Mouse (Mus musculus) right cerebral cortex, postnatal 25 days (tissue): ENCODE data around the gene Mief2.

ENCODE experiments used
- DNase-seq: peaks from one replicate; pipeline ENCODE4 v3.0.0; 2022

The Mief2 gene

DNA sequence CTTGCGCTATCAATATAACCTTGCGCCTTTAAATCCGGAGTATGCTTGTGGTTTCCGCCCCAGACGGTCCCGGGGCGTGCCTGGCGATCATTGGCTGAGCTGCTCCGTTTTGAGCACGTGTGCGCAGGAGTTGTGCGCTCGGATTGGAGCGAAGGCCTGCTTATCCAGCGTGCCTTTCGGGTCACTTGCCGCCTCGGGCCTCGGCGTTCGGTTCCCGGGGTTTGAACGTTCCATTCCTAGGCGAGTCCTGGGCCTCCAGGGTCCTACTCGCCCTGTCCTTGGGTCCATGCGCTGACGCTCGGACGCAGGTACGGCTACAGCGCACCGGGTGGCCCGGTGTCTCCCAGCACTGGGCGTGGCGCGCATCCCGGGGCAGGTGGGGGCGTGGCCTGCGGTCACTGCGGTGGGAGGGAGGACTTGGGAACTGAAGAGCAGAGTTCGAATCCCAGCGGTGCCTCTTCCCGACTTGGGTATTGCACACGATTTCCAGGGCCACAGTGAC lies at the start of gene Mief2:
TSS of gene Mief2 (plus strand) at position 139 of the 502 bp plus-strand sequence.
- peak; percentile 94 for DNase-seq

DNA sequence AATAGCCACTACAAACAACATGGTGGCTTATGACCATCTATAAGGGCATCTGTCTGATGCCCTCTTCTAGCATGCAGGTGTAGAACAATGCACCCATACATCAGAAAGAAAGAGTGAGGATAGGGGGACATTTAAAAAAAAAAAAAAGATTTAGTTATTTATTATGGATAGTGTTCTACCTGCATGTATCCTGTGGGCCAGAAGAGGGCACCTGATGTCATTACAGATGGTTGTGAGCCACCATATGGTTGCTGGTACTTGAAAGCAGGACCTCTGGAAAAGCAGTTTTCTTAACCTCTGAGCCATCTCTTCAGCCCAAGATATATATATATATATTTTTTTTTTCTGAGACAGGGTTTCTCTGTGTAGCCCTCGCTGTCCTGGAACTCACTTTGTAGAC lies 32.0 kb upstream of the Mief2 start:
- no peak for DNase-seq

DNA sequence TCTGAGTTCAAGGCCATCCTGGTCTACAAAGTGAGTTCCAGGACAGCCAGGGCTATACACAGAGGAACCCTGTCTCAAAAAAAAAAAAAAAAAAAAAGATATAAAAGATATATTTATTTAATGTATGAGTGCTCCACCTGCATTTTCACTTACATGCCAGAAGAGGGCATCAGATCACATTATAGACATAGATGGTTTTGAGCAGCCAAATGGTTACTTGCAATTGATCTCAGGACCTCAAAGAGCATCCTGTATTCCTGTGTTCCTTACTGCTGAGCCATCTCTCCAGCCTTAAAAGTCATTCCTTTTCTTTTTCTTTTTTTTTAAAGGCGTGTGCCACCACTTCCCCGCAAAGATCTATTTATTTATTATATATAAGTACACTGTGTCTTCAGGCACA lies 30.6 kb upstream of the Mief2 start:
- DNase-seq, result no peak

DNA sequence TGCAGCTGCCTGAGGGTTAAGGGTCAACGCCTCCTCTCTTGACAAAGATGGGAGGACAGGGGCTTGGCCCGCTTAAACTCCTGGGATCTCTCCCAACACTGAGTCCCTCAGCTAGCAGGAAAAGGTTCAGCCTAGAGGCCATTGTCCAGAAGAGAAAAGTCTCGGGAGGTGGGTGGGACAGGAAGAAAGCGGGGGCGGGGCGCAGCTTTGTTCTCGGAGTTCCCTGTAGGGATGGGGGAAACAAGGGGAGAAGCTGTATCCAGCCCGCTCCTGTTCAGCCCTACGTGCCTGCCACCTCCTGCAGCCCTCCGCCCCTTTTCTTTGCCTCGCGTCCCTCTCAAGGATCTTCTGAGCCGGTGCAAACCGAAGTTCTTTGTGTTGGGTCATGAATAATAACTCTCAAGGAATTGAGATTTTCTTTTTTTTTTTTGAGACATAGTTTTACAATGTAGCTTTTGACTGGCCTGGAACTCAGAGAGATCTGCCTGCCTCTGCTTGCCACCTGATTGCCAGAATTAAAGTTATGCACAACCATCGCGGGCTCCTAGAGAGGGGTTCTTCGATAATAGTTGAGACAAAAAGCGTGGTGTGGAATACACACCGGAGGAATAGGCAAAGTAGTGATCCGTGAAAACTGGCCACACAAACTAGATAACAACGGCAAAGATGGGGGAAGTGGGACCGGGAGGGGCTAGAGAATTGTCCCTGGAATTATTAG lies 29.2 kb upstream of the Mief2 start:
- DNase-seq, result no peak

DNA sequence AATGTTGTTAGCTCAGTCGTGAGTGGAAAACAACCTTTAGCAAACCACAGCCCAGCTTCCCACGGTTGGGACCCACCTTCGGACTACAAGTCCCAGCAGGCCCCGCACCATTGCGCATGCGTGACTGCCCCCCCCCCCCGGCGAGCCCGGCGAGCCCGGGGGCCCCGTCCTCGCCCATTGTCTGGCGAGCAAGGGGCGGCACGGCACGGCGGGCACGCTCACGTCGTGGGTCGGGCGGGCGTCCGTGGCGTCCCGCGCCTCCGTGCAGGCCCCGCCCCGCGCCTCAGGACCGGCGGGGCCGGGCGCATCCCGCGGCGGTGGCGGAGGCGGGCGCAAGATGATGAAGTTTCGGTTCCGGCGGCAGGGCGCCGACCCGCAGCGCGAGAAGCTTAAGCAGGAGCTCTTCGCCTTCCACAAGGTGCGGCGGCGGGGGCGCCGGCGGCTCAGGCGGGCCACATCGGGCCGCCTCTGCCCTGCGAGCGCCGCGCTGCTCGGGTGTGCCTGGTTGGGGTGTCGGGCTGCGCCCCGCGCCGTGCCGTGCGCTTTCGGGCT lies 28.6 kb upstream of the Mief2 start, which contains the start of gene Llgl1:
TSS of gene Llgl1 (plus strand) at position 200 of the 552 bp plus-strand sequence.
- DNase-seq, result peak; percentile 89

DNA sequence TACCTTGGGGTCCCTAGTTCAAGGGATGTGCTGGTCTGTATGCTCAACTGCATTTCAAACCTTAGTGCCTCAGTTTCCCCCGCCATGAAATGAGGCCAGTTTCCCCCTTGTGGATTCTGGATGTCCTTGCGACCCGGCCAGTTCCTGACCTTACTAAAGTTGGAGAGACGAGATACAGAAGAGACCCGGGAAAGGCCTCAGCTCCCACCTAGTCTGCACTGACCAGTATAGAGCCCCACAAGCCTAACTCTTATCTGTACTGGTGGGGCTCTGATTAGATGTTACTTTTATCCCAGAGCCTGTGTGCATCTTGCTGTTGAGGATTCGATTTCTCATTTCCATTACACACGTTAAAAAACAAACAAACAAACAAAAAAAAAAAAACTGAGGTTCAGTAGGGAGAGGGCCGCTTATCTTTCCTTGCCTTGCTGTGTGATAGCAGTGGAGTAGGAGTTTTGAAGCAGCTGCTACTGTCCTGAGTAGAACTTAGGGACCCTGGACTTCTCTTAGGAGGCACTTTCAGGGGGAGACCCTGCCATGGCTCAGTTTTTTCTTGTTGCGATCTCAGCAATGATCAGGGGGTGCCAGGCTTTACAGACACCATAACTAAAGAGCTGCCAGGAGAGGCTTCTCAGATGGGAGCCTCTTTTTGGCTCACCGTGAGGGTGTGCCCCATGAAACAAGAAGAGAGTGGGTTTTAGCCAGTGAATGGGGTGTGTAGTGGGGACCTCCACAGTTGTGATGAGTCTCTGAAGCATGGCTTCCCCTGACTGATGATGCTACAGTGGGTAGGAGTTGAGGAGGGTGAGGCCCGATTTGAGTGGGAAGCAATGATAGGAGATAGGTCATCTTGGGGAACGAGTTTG lies 27.6 kb upstream of the Mief2 start:
- no peak for DNase-seq

DNA sequence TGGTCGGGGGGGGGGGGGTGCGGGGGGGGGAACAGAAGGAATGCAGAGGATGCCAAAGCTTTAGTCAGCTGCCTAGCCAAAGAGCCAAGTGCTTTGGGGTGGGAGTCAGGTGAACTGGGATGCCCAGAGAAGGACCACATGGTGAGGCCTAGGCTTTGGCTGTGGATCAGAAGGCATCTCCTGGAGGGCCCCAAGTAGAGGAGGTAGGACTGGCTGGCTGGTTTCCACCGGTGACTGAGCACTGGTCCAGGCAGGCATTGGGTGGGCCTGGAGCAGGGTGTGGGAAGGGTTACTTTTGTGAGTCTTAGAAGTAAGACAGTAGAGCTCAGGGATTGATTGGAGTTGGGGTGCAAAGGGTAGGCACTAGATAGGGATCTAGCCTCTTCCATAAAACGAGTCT lies 26.6 kb upstream of the Mief2 start:
- no peak for DNase-seq

DNA sequence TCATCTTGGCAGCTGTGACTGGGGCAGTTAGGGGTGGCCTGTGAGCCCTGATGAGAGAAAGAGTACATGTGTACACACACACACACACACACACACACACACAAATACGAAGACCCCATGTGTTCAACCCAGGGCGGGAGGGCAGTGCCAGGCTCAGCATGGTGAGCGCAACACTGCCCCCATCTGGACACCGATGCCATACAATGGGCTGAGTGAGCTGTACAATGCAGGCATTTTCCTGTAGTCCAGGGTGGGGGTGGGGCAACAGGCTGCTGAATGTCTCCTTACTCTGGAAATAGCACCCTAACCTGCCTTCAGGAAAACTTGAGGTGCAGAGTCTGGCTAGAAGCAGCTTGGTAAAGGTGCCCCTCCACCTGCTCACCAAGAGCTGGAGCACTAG lies 25.1 kb upstream of the Mief2 start:
- DNase-seq, result peak; percentile 44

DNA sequence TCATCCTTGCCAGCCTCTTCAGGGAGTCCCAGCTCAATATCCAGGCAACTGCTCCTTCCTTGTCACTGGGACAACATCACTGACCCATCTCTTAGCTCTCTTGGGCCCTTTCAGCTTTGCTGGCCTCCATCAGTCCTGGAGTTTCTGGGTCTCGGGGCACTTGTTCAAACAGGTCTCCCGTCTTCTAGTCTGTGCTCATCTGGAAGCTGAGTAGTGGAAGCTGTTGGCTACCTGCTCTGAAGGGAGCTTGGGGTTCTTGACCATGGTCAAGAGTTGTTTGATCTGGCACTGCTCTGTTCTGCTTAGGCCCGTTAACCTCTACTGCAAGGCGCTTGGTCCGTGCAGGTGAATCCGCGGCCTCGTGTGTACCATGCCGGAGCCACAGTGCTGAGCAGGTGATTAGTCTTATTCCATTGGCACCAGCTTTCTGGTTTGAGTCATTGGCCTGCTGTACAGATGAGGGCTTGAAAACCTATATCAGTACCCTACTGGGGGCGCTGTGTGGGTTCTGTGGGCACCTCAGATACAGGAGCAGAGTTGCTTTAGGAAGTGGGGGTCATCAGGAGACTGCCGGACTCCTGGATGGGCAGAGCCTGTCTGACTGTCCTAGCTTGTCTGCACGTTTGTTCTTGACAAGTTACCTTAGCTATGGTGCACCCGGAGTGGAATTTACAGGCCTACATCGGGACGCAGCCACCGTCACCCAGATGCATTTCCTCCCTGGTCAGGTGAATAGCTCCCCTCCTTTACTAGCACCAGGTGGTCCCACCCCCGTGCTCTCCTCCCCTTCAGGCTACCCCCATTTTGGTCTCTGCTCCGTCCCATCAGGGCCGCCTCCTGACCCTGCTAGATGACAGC lies 23.9 kb upstream of the Mief2 start:
- no peak for DNase-seq

DNA sequence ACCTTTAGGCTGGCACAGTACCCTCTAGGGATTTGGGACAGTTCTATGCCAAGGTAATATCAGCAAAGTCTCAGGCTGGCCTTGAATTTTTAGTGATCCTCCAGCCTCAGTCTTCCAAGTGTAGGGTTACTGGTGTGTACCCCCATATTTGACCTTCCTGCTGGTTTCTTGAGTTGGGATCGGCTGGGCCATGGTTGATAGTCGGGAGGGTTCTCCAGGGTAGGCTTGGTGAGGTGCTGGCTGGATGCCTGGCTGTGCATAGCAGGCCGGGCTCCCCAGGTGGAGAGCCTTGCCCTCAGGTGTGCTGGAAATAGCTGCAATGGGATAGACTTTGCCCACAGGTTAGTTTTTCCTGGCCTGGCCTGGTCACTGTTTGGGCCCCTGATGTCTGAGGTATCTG lies 22.9 kb upstream of the Mief2 start:
- no peak for DNase-seq

DNA sequence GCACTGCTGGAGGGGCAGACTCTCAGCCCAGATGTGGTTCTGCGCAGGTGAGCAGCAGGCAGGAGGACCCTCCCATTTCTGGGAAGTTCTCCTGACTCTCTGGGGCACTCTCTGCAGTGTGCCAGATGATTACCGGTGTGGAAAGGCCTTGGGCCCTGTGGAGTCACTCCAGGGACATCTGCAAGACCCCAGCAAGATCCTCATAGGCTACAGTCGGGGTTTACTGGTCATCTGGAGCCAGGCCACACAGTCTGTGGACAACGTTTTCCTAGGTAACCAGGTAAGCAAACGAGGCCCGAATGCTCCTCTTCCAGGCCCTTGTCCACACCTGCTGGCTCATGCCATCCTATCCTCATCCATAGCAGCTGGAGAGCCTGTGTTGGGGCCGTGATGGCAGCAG lies 22.1 kb upstream of the Mief2 start:
- no peak for DNase-seq

DNA sequence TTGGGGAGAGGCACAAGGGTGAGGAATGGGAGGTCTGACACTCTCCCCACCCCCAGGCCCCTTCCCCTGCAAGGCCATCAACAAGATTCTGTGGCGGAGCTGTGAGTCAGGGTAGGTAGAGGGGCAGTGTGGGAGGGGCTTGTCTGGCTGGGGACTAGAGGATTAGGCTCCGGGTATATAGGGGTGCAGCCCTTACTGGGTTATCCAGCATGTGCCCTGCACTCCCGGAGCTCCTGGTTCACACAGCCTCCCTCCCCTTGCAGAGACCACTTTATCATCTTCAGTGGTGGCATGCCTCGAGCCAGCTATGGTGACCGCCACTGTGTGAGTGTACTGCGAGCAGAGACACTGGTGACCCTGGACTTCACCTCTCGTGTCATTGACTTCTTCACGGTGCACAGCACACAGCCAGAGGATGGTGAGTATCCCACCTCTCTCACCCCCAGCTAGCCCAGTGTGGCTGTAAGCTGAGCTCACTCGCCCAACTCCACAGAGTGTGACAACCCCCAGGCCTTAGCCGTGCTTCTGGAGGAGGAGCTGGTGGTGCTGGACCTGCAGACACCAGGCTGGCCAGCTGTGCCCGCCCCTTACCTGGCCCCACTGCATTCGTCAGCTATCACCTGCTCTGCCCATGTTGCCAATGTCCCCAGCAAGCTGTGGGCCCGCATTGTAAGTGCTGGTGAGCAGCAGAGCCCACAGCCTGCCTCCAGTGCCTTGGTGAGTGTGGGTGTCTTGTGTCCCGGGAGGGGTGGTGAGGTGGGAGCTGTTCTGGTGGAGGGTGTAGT lies 21.3 kb upstream of the Mief2 start:
- no peak for DNase-seq

DNA sequence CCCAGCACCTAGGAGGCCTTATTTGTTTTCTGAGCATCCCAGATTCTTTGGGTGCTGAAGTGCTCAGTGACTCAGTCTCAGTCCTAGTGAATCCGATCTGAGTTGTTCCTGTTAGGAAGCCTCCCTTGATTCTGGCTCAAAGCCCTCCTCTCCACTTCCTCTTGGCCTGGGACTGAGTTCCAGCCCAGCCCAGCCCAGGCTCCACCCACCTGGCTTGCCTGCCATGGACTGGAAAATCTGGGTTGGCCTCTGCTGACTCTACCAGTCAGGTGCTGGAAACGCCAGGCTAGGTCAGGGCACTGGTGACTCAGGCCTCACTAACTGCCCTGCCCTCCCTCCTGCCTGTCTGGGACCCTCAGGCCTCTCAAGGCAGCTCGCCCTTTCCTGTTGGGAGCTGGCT lies 20.5 kb upstream of the Mief2 start:
- DNase-seq, result no peak

DNA sequence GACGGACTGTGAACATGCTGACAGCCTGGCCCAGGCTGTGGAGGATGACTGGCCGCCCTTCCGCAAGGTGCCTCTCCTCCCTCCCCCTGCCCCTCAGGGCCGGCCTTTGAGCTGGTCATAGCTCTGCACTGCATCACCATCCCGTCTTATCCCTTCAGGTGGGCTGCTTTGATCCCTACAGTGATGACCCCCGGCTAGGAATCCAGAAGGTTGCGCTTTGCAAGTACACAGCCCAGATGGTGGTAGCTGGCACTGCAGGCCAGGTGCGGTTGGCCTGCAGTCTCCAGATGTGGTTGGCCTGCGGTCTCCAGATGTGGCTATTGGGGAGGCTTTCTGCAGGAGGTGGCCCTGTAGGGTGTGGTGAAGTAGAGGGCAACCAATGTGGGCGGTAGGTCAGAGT lies 19.6 kb upstream of the Mief2 start:
- DNase-seq, result no peak

DNA sequence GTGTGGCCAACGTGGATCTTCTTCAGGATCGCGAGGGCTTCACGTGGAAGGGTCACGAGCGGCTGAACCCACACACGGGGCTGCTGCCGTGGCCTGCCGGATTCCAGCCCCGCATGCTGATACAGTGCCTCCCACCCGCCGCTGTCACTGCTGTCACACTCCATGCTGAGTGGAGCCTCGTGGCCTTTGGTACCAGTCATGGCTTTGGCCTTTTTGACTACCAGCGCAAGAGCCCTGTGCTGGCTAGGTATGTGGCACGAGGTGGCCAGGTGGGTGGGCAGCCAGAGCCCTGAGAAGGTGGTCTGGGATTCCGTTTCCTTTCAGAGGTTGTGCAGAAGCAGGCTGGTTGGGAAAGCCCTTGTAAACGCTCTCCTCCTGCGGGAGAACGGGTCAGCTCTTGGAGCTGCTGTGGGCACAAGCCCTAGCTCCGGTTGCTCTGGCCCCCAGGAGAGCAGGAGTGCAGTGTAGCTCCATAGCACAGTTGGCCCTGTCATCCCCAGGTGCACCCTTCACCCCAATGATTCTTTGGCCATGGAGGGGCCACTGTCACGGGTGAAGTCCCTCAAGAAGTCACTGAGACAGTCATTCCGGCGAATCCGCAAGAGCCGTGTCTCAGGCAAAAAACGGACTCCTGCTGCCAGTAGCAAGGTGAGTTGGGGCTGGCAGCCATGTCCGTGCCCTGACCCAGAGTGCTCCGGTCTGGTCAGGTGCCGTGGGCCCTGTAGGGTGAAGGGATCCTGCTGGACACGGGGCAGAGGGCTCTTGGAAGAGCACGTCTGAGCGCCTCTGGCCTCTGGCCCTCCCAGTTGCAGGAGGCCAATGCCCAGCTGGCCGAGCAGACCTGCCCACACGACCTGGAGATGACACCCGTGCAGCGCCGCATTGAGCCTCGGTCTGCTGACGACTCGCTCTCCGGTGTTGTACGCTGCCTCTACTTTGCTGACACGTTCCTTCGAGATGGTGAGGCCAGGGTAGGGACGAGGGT lies 18.4 kb upstream of the Mief2 start:
- peak; percentile 2 for DNase-seq

DNA sequence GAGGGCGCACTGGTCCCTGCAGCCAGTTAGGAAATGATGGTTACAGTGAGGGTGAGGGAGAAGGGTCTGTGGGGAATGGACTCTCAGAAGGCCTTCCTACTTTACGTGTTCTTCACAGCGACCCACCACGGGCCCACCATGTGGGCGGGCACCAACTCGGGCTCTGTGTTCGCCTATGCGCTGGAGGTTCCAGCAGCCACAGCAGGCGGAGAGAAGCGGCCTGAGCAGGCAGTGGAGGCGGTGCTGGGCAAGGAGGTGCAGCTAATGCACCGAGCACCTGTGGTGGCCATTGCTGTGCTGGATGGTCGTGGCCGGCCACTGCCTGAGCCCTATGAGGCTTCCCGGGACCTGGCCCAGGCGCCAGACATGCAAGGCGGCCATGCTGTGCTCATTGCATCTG lies 17.0 kb upstream of the Mief2 start:
- DNase-seq, result no peak

DNA sequence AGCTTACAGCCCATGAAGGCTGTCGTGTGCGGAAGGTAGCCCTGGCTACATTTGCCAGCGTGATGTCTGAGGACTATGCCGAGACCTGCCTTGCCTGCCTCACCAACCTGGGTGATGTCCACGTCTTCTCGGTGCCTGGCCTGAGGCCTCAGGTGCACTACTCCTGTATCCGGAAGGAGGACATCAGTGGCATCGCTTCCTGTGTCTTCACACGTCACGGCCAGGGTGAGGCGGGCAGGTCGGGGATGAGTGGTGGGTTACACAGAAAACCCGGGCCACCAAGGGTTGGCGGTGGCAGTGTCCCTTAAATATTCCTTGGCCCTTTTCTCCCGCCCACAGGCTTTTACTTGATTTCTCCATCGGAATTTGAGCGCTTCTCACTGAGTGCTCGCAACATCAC lies 16.2 kb upstream of the Mief2 start:
- no peak for DNase-seq

DNA sequence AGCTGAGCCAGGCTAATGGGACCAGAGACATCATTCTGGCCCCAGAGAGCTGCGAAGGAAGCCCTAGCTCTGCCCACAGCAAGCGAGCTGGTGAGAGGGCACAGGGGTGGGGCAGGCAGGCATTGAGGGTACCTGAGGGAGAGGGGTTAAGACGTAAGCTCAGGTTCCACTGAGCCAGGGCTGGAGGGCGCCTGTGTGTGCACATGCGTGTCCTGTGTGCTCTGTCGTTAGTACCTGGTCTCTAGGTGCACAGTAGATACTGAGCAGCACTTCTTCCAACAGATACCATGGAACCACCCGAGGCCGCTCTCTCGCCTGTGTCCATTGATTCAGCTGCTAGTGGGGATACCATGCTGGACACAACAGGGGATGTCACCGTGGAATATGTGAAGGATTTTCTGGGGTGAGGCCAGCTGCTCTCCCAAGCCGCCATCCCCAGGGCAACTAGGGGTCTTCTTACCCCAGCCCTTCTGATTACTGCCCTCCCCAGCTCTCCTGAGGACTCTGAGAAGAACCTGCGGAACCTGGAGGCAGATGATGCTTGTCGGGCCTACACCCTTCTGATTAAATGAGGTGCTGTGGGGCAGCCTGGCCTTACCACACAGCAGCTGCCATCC lies 15.5 kb upstream of the Mief2 start:
- DNase-seq, result no peak

DNA sequence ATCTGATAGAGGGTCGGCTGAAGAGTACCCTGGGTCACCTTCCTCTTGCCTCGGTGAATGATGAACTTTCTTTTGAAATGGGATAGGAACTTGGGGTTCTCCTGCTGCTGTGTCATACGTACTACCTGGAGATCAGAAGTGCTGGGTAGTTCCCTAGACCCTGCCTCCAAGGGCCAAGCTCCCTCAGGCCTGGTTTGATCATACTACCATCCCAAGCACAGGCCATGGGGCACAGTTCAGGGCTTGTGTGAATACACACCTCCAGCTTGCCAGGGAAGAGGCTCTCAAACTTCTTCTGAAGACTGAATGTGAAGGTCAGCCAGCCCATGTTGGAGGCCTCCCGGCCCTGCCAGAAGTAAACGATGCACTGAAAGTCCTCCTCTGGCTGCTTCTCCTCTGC lies 12.4 kb upstream of the Mief2 start:
- DNase-seq, result no peak

DNA sequence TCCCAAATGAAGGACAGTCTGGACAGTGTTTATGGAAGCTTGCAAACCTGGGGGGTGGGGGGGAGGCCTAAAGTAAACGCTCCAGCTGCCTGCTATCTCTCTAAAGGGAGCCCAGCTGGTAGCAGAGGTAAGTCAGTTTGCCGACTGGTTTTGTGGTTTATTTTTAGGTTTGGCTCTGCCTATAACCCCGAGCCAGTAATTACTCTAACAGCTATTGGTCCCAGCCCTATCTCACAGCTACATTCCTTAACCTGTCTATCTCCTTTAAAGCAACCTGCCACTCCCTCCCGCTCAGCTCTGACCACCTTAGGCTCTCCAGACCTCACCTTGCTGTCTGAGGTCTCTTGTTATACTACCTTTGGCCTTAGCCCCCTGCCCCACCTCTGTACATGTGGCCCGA lies 8.9 kb upstream of the Mief2 start:
- DNase-seq, result no peak
